Mouse (Mus musculus): ENCODE measurements around the gene Gm10778. TPM values are rescaled to one million over a fixed set of nuclear protein-coding genes. Genes with fewer than 3 reads are reported as not detected.

Gm10778 gene
- total RNA-seq (2021), result 1 to 10 TPM; 2.6 to 3.1 TPM
- long read RNA-seq, experiment 1, result 0 reads
- long read RNA-seq, experiment 2, full-length matches to known transcripts, result 4 of 4 reads
- long read RNA-seq, experiment 2, partial matches to known transcripts, result 0 of 4 reads
- long read RNA-seq, experiment 2, other reads (novel, unspliced or antisense), result 0 of 4 reads

- peak; percentile 64 to 82 for DNase-seq (ENCODE audit: low spot score in 2 of 2)
Measured at GRCm38 (mm10) chr10:81648803-81649775, at the start of gene Gm10778. TSS of gene Gm10778 (plus strand) at chr10:81649059.

GRCm38 (mm10) chr10:81599630-81600029, 49.2 kb upstream of the Gm10778 start:
- no peak for DNase-seq (ENCODE audit: low spot score in 2 of 2)

- no peak for DNase-seq (ENCODE audit: low spot score in 2 of 2)
Measured at GRCm38 (mm10) chr10:81600096-81600495, 48.8 kb upstream of the Gm10778 start.

GRCm38 (mm10) chr10:81600738-81601203, 48.1 kb upstream of the Gm10778 start, which contains the start of gene Tle6:
TSS of gene Tle6 (minus strand) at chr10:81601073.
- peak; percentile 87 to 90 for DNase-seq (ENCODE audit: low spot score in 2 of 2)

- DNase-seq (ENCODE audit: low spot score in 2 of 2), result no peak
Measured at GRCm38 (mm10) chr10:81601396-81601905, 47.4 kb upstream of the Gm10778 start.

- DNase-seq (ENCODE audit: low spot score in 2 of 2), result no peak
Measured at GRCm38 (mm10) chr10:81602741-81603151, 46.1 kb upstream of the Gm10778 start.

- no peak for DNase-seq (ENCODE audit: low spot score in 2 of 2)
Measured at GRCm38 (mm10) chr10:81604019-81604967, 44.6 kb upstream of the Gm10778 start.

- peak; percentile 68 to 86 for DNase-seq (ENCODE audit: low spot score in 2 of 2)
Measured at GRCm38 (mm10) chr10:81604968-81605665, 43.7 kb upstream of the Gm10778 start.

- no peak for DNase-seq (ENCODE audit: low spot score in 2 of 2)
Measured at GRCm38 (mm10) chr10:81605666-81605973, 43.2 kb upstream of the Gm10778 start.

GRCm38 (mm10) chr10:81605974-81606751, 42.7 kb upstream of the Gm10778 start, which contains the start of gene BC025920:
TSS of gene BC025920 (plus strand) at chr10:81606270.
- DNase-seq (ENCODE audit: low spot score in 2 of 2), result peak; percentile 83 to 93

GRCm38 (mm10) chr10:81608308-81608707, 40.6 kb upstream of the Gm10778 start:
- no peak for DNase-seq (ENCODE audit: low spot score in 2 of 2)

GRCm38 (mm10) chr10:81612779-81613178, 36.1 kb upstream of the Gm10778 start:
- DNase-seq (ENCODE audit: low spot score in 2 of 2), result no peak

GRCm38 (mm10) chr10:81615486-81615885, 33.4 kb upstream of the Gm10778 start:
- no peak for DNase-seq (ENCODE audit: low spot score in 2 of 2)

GRCm38 (mm10) chr10:81619976-81620375, 28.9 kb upstream of the Gm10778 start:
- DNase-seq (ENCODE audit: low spot score in 2 of 2), result no peak

GRCm38 (mm10) chr10:81620786-81621185, 28.1 kb upstream of the Gm10778 start:
- no peak for DNase-seq (ENCODE audit: low spot score in 2 of 2)

GRCm38 (mm10) chr10:81623441-81623840, 25.4 kb upstream of the Gm10778 start:
- no peak for DNase-seq (ENCODE audit: low spot score in 2 of 2)

- no peak for DNase-seq (ENCODE audit: low spot score in 2 of 2)
Measured at GRCm38 (mm10) chr10:81626101-81626993, 22.5 kb upstream of the Gm10778 start.

All from gastrocnemius, postnatal 4 days (tissue).